Mouse (Mus musculus) gastrocnemius, postnatal 14 days (tissue): ENCODE results near the gene Rbms3. TPM values are rescaled to one million over a fixed set of nuclear protein-coding genes. Genes with fewer than 3 reads are reported as not detected.

Source experiments
- DNase-seq: peaks from one replicate; pipeline ENCODE4 v3.0.0; 2021; ENCODE audit warnings: mixed read lengths
- intact Hi-C: fragments of 180-260 bp; cut with DNase I; formaldehyde crosslinking; loops from one replicate; pipeline ENCODE4 v1.15.1; 2025; ENCODE audit warnings: low total_unique reads
- total RNA-seq, 2 experiments: library from RNA; stranded (reverse); gene quantifications; 2 replicates each; pipeline ENCODE4 v1.2.3; 2021

Rbms3 gene
- total RNA-seq, 2 experiments from 2014 or later, result 14.3 to 17.7 TPM

DNA sequence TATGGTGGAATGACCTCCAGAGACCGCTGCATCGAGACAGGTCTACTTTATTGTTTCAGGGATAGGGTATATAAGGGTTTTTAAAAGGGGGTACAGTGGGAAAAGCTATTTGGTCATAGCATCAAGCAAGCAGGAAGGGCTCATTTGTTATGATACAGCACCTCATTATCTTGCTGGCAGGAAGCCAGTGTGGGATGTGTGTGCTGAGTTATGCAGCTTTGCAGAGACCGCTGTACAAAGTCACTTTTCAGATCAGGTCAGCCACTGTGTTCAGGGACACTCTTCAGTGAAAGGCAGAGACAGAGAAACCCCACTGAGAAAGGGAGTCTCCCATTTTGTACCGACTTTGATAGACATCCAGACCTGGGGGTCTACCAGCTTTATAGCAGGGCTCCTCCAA lies 749.2 kb downstream of the Rbms3 start:
- no peak for DNase-seq

GRCm38 (mm10) chr9:116879600-116880457 lies 749.9 kb downstream of the Rbms3 start:
- intact Hi-C loops, result no loop called here

More for the DNA sequence above, 749.2 kb downstream of the Rbms3 start:
- intact Hi-C loops, result no loop called here

DNA sequence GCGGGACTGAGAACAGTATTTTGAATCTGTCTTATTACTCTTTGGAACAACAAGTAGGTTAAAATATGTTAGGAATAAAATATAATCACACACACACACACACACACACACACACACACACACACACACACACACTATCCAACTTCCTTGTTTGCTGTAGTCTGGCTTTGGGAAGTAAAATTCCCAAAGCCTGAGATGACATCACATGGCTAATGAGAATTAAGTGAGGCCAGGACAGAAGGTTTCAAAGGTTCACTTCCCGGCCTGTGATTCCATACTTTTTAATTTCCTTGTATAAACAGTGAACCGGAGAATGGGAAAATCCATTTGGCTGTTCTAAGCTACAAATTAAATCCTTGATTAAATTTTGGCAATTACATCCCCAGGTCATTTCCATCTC lies 752.9 kb downstream of the Rbms3 start:
- DNase-seq, result no peak
- intact Hi-C loops, result no loop called here

More at GRCm38 (mm10) chr9:116879600-116880457, 749.9 kb downstream of the Rbms3 start:
- no peak for DNase-seq

DNA sequence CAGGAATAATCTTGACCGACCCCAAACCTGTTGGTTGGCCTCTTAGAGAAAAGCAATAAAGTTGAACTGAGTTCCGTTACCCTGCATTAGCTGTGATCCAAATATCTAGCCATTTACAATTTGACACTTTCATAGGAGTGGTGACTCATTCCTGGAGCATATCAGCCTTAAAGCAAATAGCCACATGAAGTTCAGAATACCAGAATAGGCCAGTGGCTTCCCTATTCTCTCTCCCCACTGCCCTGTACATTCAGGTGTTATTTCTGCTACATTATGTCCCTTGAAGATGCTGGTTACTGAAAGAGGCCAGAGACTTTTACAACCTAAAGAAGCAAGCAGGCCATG lies 755.8 kb downstream of the Rbms3 start:
- intact Hi-C loops, result no loop called here
- no peak for DNase-seq

DNA sequence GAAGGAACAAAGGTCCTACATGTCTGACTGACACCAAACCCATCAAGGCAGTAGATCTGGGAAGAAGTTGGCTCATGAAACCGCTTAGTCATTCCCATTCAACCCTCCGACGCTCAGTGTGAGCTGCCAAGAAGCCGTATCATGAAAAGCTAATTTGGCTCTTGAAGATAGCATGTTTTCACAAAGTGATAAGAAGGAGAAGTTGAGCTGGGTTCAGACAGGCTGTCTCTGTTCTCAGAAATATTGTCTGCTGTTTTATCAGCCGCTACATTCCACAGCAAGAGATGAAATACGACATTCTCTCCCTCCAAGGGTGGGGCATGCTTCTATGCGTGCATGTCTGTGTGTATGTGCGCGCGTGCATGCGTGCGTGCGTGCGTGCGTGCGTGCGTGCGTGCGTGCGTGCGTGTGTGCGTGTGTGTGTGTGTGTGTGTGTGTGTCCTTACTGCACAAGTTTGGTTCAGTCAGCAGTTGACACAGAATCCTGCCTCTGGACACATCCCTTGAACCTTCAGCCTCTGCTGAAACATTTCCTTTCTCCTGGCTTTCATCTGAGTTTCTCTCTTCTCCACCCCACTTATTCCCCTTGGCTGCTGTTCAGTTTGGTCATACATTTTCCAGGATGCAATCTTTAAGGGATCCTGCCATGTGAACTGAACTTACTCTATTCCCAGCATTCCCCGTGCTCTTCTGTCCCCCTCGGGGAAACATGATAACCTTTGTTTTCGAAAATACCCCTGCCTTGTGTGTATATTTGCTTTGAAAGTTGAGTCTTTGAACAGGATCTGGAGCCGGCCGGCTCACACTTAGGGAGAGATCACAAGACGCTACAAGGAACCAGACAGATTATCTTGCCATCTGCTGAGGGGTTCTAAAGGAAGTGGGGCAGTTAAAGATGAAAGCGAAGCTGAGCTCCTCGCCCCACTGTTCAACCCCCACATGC lies 756.4 kb downstream of the Rbms3 start:
- DNase-seq, result no peak

GRCm38 (mm10) chr9:116872346-116872745 lies 757.4 kb downstream of the Rbms3 start:
- DNase-seq, result no peak
- intact Hi-C loops, result no loop called here

More for the DNA sequence above, 756.4 kb downstream of the Rbms3 start:
- intact Hi-C loops, result no loop called here

DNA sequence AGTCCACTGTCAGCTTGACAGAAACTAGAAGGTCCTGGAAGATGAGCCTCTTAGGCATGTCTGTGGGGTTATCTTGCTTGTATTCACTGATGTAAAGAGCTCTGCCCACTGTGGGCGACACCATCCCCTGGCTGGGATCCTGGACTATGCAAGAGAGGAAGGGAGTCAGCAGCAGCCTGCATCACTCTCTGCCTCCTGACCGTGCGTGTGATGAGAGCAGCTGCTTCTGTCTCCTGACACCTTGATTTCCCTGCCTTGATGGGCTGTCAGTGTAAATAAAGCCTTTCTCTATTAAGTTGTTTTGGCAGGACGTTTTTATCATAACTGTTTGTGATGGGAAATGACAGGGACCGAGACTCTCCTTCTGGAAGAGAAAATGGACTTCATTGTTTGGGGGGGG lies 758.1 kb downstream of the Rbms3 start:
- intact Hi-C loops, result no loop called here
- DNase-seq, result no peak

DNA sequence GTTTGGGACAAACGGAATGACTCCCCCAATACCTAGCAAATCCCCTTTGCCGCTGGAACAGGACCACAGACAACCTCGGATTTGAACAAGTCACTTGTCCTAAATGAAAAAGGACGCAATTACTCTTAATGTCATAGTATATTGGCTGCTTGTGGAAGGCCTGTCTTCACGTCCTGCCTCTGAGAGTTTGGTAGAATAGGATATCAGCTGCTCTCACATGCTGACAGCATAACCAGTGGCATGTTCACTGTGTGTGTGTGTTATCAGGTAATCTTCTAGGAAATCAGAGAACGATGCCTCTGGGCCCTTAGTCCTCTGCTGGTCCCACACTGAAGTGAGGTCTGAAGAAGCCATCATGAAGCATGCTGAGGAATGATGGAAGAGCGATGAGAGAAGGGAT lies 763.7 kb downstream of the Rbms3 start:
- intact Hi-C loops, result no loop called here

DNA sequence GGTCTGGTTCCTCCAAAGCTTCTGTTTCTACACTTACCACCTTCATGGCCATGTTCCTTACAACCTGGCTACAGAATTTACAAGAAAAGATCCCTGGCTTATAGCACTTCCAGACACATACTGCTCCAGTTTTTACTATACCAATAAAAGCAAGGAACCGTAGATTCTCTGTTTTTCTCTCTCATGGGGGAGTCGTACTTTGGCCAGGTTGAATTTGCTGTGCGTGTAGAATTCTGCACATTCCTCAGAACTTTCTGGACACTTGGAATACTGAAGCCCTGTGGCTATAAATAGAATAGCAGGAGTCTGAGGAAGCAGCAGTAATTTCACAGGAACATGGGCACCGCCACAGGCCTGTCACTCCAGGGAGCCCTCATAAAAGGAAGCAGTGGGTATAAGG lies 766.1 kb downstream of the Rbms3 start:
- no peak for DNase-seq

More for the DNA sequence above, 763.7 kb downstream of the Rbms3 start:
- DNase-seq, result no peak

DNA sequence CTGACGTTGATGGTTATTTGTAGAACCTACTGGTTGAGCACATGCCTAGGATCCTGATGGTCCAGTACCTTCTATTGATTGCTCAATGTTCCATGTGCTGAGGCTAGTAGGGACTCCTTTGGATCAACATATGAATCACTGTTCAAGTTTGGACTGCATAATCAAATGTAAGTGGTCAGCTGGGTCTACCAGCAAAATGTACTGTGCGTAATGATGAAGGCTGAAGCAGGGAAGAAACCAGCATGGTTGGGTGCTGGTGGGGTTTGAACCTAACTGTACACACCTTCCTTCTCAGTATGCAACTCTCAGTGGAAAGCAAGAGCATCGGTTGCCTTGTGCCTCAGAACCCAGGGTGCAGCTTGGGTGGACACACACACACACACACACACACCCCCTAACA lies 767.4 kb downstream of the Rbms3 start:
- no peak for DNase-seq
- intact Hi-C loops, result no loop called here

More for the DNA sequence above, 766.1 kb downstream of the Rbms3 start:
- intact Hi-C loops, result no loop called here

- intact Hi-C loops, result no loop called here
Measured at GRCm38 (mm10) chr9:116857861-116858595, 771.7 kb downstream of the Rbms3 start.

DNA sequence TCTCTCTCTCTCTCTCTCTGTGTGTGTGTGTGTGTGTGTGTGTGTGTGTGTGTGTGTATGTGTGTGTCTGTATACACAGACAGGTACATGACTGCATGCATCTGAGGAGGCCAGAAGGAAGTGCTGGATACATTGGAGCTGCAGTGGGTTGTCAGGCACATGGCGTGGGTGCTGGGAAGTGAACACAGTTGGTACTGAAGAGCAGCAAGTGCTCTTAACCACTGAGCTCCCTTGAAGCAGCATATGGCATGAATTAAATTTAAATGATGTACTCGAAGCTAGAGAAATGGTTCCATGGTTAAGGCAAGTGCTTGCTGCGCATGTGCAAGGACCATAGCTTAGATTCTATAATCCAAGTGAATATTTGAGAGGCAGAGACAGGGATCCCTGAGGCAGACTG lies 772.6 kb downstream of the Rbms3 start:
- DNase-seq, result no peak

More at GRCm38 (mm10) chr9:116857861-116858595, 771.7 kb downstream of the Rbms3 start:
- DNase-seq, result no peak

DNA sequence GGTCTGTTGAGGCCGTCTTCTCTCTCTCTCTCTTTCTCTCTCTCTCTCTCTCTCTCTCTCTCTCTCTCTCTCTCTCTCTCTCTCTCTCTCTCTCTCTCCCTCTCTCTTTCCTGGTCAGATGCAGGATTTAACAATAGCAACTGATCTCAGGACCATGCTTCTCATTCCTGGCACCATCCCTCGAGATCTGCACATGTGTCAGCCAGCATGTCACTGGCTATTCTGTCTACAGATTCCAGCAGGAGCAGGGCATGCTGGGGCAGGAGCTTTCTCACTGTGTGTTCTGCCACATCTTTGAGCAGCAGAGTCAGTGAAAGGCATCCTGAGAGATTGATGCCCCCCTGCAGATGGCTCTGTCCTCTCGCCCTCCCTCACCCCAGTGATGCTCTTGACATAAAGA lies 774.0 kb downstream of the Rbms3 start:
- no peak for DNase-seq
- intact Hi-C loops, result no loop called here

More for the DNA sequence above, 772.6 kb downstream of the Rbms3 start:
- intact Hi-C loops, result no loop called here

GRCm38 (mm10) chr9:116848905-116849304 lies 780.8 kb downstream of the Rbms3 start:
- intact Hi-C loops, result no loop called here

GRCm38 (mm10) chr9:116848166-116848565 lies 781.5 kb downstream of the Rbms3 start:
- intact Hi-C loops, result no loop called here
- DNase-seq, result no peak

More at GRCm38 (mm10) chr9:116848905-116849304, 780.8 kb downstream of the Rbms3 start:
- DNase-seq, result no peak

GRCm38 (mm10) chr9:116847241-116848135 lies 782.2 kb downstream of the Rbms3 start:
- intact Hi-C loops, result no loop called here
- peak; percentile 67 for DNase-seq

DNA sequence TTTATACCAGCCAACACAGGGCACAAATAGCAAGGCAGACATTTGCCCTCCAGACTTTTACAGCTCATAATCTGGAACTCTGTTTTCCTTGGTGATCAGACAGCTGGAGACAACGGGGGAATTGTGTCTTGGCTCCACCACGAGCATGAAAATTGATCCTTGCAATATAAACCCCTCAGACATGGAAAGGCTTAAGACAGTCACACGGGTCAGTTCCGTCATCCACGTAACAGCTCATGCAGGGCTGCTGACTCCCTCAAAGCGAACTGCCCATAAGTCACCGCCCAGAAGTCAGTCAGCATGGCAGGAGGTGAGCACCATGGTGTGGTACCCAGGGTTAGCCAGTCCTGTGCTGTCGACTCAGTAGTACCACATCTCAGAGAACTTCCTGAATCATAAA lies 794.8 kb downstream of the Rbms3 start:
- intact Hi-C loops, result no loop called here
- no peak for DNase-seq

GRCm38 (mm10) chr9:116833677-116834076 lies 796.0 kb downstream of the Rbms3 start:
- no peak for DNase-seq
- intact Hi-C loops, result no loop called here

GRCm38 (mm10) chr9:116832822-116833221 lies 796.9 kb downstream of the Rbms3 start:
- intact Hi-C loops, result no loop called here
- DNase-seq, result no peak
